Mouse (Mus musculus) embryonic fibroblast, embryonic 13.5 days (primary cell): Measurements from ENCODE around the gene Pitpnm2.

Experiments used
- CTCF ChIP-seq: IDR thresholded peaks from 2 replicates; pipeline ENCODE4 v1.5.1; 2011; ENCODE audit warnings: mild to moderate bottlenecking, control low read depth, low read length, moderate library complexity, borderline replicate concordance; ENCODE audit not compliant: insufficient read depth
- POLR2A ChIP-seq: IDR thresholded peaks from 2 replicates; pipeline ENCODE4 v1.6.1; 2011; ENCODE audit warnings: low read depth, mild to moderate bottlenecking, control low read depth, low read length, moderate library complexity

DNA sequence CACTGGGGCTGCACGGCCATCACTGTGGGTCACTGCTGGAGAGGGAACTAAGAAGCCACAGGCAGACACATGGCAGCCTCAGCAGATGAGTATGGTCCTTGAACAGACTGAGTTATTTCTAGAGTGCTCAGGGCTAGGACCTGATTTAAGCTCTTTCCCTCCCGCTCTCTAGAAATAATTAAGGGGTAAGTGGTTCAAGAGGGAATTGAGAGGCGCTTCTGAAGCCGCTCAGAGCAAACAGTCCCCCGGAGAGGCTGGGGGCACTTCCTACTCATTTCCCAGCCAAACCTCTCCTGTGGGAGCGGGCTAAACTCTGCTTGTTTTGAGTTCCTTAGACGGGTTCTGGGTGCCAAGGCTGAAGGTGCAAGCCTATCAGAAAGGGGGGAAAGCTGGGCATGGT, 98.7 kb downstream of the Pitpnm2 start:
- no peak for TF ChIP-seq POLR2A
- no peak for TF ChIP-seq CTCF
